Mouse (Mus musculus): ENCODE data around the gene Plekhh3. TPM values are rescaled to one million over a fixed set of nuclear protein-coding genes. Genes with fewer than 3 reads are reported as not detected.
"Not testable (repeated sequence)": the region's sequence is repeated elsewhere in the genome, so short reads cannot be mapped to it uniquely, and the experiment has no call there.

The Plekhh3 gene
- total RNA-seq, 2 experiments from 2014 or later: 22.4 to 27.6 TPM

DNA sequence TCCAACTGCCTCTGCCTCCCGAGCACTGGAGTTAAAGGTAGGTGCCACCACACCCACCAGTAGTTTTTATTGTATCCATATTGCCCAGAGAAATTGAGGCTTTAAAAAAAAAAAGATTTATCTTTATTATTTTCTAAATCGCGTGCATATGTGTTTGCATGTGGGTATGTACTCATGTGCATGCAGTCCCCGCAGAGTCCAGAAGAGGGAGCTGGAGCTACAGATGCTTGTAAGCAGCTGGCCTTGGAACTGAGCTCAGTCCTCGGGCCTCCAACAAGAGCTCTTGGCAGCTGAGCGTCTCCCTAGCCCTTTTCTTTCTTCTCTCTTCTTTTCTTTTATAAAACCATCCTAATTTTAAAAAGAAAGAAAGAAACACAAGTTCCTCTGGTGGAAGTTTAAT is 39.5 kb downstream of the Plekhh3 start:
- DNase-seq: no peak
- intact Hi-C loops (cut with DNase I): loop anchor here (5.0 kb wide), 1 partner anchor 36 kb away; no protein-coding TSS in a partner anchor

DNA sequence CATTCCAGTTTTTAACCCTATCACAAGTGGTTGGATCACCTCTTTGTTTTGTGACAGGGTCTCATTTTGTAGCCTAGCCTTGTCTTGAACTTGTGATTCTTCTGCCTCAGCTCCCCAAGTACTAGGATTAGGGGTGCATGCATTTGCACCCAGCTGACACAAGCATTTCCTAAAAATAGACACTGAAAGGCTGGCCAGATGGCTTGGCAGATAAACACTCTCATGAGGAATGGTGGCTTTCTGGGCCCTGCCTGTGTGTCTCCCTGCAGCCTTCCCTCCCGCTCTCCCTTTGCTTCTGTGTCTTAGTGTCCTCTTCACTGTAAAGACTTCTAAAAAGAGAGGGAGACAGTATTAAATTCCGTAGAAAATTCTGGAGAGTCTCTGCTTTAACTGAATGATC is 40.0 kb downstream of the Plekhh3 start:
- DNase-seq: no peak
- intact Hi-C loops (cut with DNase I): loop anchor here (5.0 kb wide), 1 partner anchor 36 kb away; no protein-coding TSS in a partner anchor

DNA sequence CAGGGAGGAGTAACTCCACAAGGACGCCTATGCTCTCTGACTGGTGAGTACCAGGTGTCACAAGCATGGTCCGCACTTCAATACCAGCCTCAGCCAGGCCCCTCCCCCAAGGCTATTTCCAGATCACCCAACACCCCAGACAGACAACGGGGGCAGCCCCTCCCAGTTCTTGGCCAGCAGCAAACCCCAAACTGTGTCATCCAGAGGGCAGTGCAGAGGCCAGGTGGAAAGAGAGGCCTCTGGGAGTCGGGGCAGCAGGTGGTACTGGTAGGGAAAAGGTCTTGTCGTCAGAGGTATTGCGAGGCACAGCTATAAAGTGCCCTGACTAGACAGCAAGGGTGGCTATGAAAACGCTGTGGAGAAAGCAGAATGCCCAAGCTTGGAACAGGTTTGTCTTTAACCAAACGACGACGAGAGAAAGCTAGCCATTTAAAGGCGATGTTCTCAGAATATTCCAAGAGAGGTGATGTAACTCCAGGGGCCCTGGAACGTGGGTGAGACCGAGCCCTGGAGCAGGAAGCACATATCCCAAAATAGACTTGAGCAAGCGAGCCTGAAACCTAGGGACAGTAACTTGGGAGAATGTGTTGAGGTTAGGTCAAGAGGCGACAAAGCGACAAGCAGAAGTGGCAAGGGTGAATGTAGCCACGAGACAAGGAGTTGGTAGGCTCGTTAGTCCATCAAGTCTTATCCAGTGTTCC is 40.9 kb downstream of the Plekhh3 start:
- intact Hi-C loops (cut with DNase I): loop anchor here (5.0 kb wide), 1 partner anchor 37 kb away; no protein-coding TSS in a partner anchor
- DNase-seq: peak; percentile 55 to 70

DNA sequence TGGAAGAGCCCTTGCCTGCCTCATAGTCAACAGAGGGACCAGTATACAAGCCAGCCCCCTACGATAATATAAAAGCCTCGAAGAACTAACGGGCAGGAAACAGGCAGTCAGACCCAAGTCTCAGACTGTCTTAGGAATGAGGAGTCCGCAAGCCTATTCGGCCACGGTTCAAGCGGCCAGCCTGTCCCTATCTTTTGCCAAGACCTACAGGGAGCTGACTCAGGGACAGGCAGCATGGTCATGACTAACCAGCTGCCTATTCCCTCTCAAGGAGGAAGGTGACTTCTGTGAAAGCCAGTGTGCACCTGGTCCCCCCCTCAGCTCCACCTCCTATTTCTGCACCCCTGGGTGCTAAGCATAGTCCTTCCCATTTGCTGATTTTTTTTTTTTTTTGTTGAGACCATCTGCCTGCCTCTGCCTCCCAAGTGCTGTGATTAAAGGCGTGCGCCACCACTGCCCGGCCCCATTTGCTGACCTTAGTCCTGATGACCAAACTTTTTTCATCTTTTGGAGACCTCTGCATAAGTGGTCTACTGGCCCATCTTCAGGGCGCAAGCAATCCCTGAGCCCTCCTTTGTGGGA is 42.1 kb downstream of the Plekhh3 start:
- peak; percentile 26 to 38 for DNase-seq
- intact Hi-C loops (cut with DNase I): no loop called here

DNA sequence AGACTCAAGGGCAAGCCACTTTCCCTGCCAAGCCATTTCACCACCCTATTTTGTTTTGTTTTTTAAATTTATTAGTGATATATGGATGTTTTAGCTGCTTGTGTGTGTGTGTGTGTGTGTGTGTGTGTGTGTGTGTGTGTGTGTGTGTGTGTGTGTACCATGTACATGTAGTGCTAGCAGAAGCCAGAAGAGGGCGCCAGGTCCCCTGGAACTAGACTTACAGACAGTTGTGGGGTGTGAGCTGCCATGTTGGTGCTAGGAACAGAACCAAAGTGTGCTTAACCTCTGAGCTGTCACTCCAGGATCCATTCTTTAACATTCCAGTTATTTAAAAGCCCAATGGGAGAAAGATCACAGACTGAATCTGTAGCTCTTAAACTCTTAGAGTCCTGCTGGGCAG is 44.1 kb downstream of the Plekhh3 start:
- intact Hi-C loops (cut with DNase I): no loop called here
- no peak for DNase-seq

DNA sequence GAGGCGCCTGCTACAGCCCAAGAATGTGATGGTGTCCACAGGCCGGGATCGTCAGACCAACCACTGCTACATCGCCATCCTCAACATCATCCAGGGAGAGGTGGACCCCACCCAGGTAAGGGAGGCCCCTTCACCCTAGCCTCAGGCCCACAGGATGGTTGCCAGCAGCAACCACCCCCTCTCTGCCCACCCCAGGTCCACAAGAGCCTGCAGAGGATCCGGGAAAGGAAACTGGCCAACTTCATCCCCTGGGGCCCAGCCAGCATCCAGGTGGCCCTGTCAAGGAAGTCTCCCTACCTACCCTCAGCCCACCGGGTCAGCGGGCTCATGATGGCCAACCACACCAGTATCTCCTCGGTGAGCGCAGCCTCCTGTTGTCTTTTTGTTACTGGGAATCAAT is 46.1 kb downstream of the Plekhh3 start:
- DNase-seq; intact Hi-C loops (cut with DNase I): not testable (repeated sequence)

DNA sequence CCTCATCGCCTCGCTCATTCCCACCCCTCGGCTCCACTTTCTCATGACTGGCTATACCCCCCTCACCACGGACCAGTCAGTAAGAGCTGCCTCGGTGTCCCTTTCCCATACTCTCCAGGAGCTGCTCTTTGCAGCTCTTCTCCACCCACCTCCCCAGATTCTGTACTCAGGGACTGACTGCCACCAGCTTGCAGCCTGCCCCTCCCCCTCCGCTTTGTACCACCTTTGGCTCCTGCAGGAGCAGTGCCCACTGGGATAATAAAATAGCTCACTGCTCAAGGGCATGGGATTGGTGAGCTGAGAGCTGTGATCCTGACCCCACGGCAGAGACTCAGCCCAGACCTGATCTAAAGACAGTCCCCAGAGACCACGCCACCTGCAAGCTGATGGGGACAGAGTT is 46.7 kb downstream of the Plekhh3 start:
- intact Hi-C loops (cut with DNase I); DNase-seq: not testable (repeated sequence)

DNA sequence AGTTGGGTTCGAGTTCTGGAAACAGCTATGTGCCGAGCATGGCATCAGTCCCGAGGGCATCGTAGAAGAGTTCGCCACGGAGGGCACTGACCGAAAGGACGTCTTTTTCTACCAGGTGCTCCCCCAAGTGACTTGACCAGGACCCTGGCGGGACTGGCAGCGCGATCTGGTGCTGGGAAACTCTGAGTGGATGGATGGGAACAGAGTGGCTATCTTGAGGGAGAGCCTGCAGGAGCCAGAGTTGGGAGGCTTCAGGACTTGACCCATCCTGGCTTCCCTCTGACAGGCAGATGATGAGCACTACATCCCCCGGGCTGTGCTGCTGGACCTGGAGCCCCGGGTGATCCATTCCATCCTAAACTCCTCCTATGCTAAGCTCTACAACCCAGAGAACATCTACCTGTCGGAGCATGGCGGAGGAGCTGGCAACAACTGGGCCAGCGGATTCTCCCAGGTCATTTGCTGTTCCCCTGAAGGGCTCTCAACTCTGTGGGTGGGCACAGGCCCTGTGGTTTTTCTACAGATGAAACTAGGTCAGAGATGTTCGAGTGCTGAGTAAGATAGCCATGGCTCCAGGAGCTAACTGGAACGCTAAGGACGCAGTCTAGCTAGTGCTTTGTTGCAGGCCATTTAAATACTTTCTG is 50.5 kb downstream of the Plekhh3 start:
- intact Hi-C loops (cut with DNase I): no loop called here
- DNase-seq: no peak

DNA sequence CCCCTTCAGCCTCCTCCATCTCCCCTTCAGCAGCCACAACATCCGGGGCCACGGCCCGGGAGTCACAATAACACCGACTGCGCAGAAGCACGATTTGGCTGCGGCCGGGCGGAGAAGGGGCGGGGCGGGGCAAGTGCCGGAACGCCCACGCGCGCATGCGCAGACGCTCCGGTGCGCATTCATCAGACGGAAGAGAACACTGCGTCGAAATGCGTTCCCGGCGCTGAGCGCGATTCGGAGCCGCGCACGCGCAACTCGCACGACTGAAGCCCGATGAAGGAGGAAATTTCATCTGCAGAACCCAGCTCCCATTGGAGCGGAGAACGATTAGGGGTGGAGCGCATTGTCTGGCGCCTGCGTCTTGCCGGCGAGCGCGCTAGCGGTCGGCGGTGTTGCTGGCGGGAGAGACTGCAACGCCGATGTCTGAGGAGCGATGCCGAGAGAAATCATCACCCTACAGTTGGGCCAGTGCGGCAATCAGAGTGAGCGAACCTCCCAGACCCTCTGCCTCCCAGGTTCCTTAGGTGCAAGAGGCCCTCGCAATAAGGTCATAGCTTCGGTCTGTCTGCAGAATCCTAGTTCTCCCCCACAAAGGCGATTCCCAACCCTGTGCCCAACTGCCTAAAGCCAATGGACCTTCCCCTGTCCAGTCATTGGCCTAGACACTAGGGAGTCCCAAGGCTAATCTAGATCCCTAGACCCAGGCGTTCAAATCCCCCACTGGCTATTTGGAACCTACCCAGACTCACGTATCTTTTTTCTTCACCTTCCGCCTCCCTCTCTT is 51.2 kb downstream of the Plekhh3 start, which contains the start of the genes Retreg3 and Tubg1:
Retreg3 (minus strand) TSS at position 133 of the 784 bp plus-strand sequence.
Tubg1 (plus strand) TSS at position 178 of the 784 bp plus-strand sequence.
- intact Hi-C loops (cut with DNase I): loop anchor here (5.0 kb wide), 1 partner anchor 52 kb away; the partner anchor contains the start of genes Cntnap1 and Plekhh3
- peak; percentile 98 to 99 for DNase-seq

DNA sequence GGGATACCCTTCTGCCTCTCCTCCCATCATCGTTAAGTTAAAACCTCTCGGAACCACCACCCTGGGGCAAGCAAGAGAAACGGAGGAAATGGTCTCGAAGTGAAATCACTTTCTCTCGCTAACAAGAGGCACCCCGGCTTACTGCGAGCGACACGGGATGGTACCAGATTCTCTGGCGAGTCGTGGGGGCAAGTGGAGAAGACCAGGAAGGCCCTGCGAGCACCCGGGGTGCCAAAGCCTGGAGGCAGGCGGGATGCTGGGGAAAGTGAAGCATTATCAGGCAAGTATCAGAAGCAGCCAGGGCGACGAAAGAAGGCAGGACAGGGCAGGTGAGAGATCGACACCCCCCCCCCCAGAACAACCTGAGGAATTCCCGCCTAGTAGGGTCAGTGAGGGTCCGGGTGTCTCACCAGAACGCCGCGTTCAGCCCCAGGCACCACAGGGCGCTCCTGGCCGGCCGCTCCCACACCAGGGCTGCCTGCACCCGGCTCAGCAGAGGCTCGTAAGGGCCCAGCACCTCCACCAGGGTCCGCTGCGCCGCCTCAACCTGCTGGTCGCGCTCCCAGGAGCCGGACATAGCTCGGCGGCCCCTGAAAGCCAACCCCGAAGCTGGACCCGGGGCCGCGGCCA is 51.9 kb downstream of the Plekhh3 start:
- intact Hi-C loops (cut with DNase I): loop anchor here (5.0 kb wide), 1 partner anchor 53 kb away; the partner anchor contains the start of genes Cntnap1 and Plekhh3

DNA sequence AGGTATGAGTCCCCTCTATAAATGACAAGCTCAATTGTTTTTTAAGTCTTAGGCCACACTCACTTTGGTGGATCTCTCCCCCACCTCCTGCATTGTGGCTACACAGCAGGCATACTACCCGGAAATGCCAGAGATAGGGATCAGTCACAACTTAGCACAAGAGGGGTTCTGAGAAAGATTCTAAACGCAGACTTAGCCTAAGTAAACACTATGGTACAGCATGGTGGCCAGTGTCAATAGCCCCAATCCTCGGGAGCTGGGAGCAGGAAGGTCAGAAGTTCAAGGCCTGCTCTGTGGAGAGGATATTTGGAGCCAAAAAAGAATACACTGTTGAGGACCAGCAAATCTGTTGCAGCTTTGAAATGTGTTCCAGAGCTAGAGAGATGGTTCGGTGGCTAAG is 53.0 kb downstream of the Plekhh3 start:
- intact Hi-C loops (cut with DNase I): loop anchor here (5.0 kb wide), 1 partner anchor 54 kb away; the partner anchor contains the start of genes Cntnap1 and Plekhh3

More for the DNA sequence above, 51.9 kb downstream of the Plekhh3 start:
- DNase-seq: no peak

DNA sequence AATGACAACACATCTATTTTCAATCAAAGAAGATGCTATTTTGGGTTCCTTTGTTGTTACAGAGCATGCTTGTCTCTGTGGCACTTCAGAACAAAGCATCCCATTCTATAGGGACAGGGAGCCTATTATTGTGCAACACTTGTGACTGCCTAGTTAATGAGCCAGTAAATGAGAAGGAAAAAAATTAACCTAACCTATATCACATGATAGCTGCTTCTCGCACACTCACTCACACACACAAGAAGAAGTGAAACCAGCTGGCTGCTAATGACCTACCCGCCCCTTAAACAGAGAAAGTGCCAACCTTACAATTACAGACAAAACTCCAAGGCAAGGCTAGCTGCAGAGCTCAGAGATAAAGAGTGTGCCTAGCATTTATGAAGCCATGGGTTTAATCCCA is 55.6 kb downstream of the Plekhh3 start:
- intact Hi-C loops (cut with DNase I): loop anchor here (5.0 kb wide), 1 partner anchor 57 kb away; the partner anchor contains the start of genes Cntnap1 and Plekhh3
- no peak for DNase-seq

More for the DNA sequence above, 53.0 kb downstream of the Plekhh3 start:
- DNase-seq: no peak

Small RNA genes within 50 kb of the gene (microRNA-seq; reads per million reads assigned to microRNA genes)
- gene Gm27626: 0 reads per million in 2 experiments

Other genes starting within 250 kb of the Plekhh3 start
- 10 to 100 TPM; 38.8 to 42.9 TPM for gene Stat3, start 231.8 kb downstream of the Plekhh3 start, total RNA-seq (2021)
- gene Cavin1, start 200.5 kb downstream of the Plekhh3 start, total RNA-seq (2021): 100 to 1,000 TPM; 148 to 153 TPM
- gene Atp6v0a1, start 161.9 kb downstream of the Plekhh3 start, total RNA-seq (2021): 10 to 100 TPM; 55.7 to 57.7 TPM
- gene Naglu, start 101.3 kb downstream of the Plekhh3 start, total RNA-seq (2021): 1 to 10 TPM; 3.2 to 3.5 TPM
- gene Hsd17b1, start 92.9 kb downstream of the Plekhh3 start, total RNA-seq (2021): not detected
- gene Coasy, start 88.8 kb downstream of the Plekhh3 start, total RNA-seq (2021): 1 to 10 TPM; 8.0 to 8.9 TPM
- gene Mlx, start 84.1 kb downstream of the Plekhh3 start, total RNA-seq (2021): 10 to 100 TPM in 1 of 2 experiments, 1 to 10 TPM in 1; 8.8 to 12.4 TPM
- 1 to 10 TPM; 1.6 to 2.1 TPM for gene Psmc3ip, start 75.9 kb downstream of the Plekhh3 start, total RNA-seq (2021)
- 10 to 100 TPM; 29.6 to 29.7 TPM for gene Retreg3, start 51.5 kb downstream of the Plekhh3 start, total RNA-seq (2021)
- gene Tubg1, start 51.4 kb downstream of the Plekhh3 start, total RNA-seq (2021): 10 to 100 TPM; 23.9 TPM
- 1 to 10 TPM; 2.3 to 2.6 TPM for gene Tubg2, start 15.4 kb downstream of the Plekhh3 start, total RNA-seq (2021)
- gene Cntnap1, start 828 bp downstream of the Plekhh3 start, total RNA-seq (2021): 1 to 10 TPM; 1.1 to 2.1 TPM
- not detected for gene Ccr10, start 4.1 kb upstream of the Plekhh3 start, total RNA-seq (2021)
- gene Ezh1, start 55.1 kb upstream of the Plekhh3 start, total RNA-seq (2021): 10 to 100 TPM; 20.5 to 23.8 TPM
- 10 to 100 TPM; 35.3 to 38.3 TPM for gene Ramp2, start 74.7 kb upstream of the Plekhh3 start, total RNA-seq (2021)
- gene Vps25, start 82.4 kb upstream of the Plekhh3 start, total RNA-seq (2021): 10 to 100 TPM; 36.2 to 39.4 TPM
- gene Wnk4, start 89.2 kb upstream of the Plekhh3 start, total RNA-seq (2021): under 1 TPM; 0.10 to 0.15 TPM
- gene Cntd1, start 107.7 kb upstream of the Plekhh3 start, total RNA-seq (2021): under 1 TPM; 0.10 to 0.15 TPM
- 10 to 100 TPM; 64.3 to 71.4 TPM for gene Coa3, start 107.8 kb upstream of the Plekhh3 start, total RNA-seq (2021)
- 10 to 100 TPM; 73.9 to 78.0 TPM for gene Becn1, start 130.9 kb upstream of the Plekhh3 start, total RNA-seq (2021)
- 10 to 100 TPM; 54.1 to 57.8 TPM for gene Psme3, start 144.9 kb upstream of the Plekhh3 start, total RNA-seq (2021)
- 1 to 10 TPM in 1 of 2 experiments, under 1 TPM in 1; 0.92 to 1.2 TPM for gene Aoc2, start 153.7 kb upstream of the Plekhh3 start, total RNA-seq (2021)
- 1 to 10 TPM; 4.7 to 7.1 TPM for gene Aoc3, start 159.3 kb upstream of the Plekhh3 start, total RNA-seq (2021)
- not detected for gene G6pc, start 196.2 kb upstream of the Plekhh3 start, total RNA-seq (2021)
- gene Aarsd1, start 246.3 kb upstream of the Plekhh3 start, total RNA-seq (2021): 10 to 100 TPM; 10.5 to 19.4 TPM

Measured in gastrocnemius, postnatal 36 days (tissue).